Mouse (Mus musculus): Measurements from ENCODE around the gene Ubxn1.
"Not testable (repeated sequence)": the region's sequence is repeated elsewhere in the genome, so short reads cannot be mapped to it uniquely, and the experiment has no call there.

The Ubxn1 gene

DNA sequence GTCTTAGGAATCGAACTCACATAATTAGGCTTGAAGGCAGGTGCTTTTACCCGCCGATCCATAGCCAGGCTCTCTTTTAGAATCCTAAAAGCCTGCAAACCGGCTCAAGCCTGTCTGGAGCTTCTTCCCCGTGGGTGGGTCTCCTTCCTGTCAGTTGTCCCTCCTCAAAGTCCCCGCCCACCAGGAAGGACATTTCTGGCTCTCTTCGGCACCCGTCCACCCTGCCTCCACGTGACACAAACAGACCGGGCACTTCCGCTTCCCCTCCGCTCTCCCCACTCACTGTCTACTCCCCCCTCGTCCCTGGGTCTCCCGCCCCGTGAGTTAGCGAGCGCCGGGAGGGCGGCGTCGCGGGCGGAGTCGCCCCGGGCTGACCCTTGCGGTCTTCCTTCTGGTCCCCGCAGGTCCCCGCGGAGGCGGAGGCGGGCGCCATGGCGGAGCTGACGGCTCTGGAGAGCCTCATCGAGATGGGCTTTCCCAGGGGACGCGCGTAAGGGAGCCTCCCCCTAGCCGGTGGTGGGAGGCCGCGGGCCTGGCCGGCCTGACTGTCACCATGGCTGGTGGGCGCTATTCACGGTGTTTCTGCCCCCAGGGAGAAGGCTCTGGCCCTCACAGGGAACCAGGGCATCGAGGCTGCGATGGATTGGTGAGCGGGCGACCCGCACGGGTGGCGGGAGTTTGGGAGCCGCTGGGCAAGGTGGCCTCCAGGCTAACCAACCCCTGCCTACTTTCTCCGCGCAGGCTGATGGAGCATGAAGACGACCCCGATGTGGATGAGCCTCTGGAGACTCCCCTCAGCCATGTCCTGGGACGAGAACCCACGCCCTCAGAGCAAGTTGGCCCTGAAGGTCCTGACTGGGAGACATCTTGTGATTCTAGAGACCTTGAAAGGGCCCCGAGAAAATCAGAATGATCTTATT is at the start of gene Ubxn1:
Gene Ubxn1 (plus strand): TSS at position 230 of the 920 bp plus-strand sequence.
- peak; percentile 95 for DNase-seq

GRCm38 (mm10) chr19:8822696-8823095 is 48.6 kb upstream of the Ubxn1 start:
- DNase-seq: peak; percentile 63

GRCm38 (mm10) chr19:8829660-8830059 is 41.6 kb upstream of the Ubxn1 start, which contains the start of gene AC129217.1:
AC129217.1 (plus strand) TSS chr19:8829773.
- no peak for DNase-seq

DNA sequence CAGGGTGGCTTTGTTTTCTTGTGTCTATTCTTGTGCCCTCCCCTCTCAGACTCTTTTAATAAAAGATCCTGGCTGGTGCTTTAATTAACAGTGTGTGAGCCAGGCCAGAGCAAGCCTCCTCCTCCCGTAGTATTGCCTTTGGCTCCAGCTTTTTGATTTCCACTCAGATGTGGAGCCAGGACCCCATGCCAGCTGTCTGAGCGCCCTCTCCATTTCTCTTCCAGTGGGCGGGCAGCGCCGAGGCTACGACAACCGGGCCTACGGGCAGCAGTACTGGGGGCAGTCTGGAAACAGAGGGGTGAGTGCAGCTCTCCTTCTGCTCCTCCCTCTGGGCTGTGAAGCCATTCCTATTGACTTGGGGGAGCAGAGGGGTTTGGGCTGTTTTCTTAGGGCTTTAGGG is 40.6 kb upstream of the Ubxn1 start:
- no peak for DNase-seq

- DNase-seq: no peak
These were observed 40.0 kb upstream of the Ubxn1 start for GRCm38 (mm10) chr19:8831262-8831661.

GRCm38 (mm10) chr19:8832971-8833370 is 38.3 kb upstream of the Ubxn1 start:
- no peak for DNase-seq

DNA sequence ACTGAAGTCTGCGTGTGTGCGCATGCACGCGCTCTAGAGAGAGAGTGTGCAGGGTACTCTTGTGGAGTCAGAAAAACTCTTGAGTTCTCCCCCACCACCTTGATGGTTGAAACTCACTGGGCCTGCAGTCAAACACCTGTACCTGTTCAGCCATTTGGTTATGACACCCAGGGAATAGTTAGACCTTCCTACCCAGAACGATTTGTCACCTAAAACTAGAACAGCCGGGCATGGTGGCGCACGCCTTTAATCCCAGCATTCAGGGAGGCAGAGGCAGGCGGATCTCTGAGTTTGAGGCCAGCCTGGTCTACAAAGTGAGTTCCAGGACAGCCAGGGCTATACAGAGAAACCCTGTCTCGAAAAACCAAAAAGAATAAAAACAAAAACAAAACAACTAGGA is 35.0 kb upstream of the Ubxn1 start:
- not testable (repeated sequence) for DNase-seq

GRCm38 (mm10) chr19:8837251-8837791 is 34.0 kb upstream of the Ubxn1 start, which contains the start of gene Bscl2:
Bscl2 (plus strand) TSS chr19:8837467.
- peak; percentile 86 for DNase-seq

DNA sequence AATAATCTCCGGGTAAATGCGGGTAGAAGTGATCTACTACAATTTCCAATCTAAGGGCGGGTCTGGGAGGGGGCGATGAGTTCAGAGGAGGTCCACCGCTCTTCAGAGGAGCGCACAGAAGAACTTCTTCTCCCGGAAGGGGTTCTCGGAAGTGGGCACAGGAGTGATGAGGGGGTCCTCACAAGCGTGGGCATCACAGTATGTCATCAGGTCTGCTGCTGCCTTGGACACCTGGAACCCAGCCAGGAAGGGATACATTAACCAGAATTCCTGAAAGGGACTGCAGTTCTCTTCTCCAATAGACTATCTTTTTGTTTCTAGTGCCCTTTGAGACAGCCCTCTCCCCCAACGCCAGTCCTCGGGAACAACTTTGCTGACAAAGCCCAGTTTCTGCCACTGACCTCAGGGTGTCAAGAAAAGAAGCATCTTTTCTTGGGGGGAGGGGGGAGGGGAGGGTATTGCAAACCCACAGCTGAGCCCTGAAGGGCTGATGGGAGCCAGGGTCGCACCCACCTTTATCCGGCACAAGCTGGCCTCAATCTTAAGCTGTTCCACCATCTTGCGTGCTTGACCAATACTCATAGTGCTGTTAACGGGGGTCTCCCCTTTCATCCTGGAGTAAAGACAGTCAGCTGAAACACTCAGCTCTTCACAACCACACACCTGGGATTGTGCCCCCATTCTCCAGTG is 33.1 kb upstream of the Ubxn1 start:
- DNase-seq: peak; percentile 66

DNA sequence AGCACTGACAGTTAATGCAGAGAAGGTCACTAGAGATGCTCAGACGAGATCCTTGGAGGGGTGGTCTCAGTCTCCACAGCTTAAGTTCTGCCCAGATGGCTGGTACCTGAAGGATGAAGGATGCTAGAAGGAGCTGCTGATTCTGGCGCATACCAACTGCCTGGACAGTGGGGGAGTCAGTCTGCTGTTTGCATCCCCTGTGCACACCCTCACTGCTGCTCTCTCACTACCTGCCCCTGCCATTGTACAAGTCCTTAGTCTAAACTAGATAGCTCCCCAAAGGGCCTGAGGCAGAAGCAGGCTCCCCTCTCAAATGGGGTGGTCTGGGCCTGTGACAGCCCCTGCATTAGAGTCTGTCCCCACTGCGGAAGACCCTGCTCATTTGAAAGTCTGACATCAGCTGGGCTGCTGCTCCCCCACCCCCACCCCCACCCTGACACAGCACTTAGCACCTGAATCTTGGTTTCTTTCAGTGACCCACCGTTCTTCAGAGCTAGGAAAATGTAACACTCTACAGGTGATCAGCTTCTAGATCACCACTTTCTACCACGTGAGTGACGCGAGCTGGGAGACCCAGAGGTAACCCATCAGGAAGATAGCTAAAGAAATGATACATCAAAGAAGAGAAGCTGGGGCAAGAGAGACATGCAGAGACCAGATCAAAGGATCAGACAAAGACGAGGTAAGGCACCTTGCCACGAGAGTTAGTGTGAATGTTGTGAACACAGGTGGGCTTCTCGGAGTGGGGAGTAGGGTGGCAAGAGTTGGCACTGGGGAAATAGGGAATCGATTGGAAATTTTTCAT is 32.0 kb upstream of the Ubxn1 start, which contains the start of gene Gng3:
Gene Gng3 (minus strand): TSS at position 92 of the 805 bp plus-strand sequence.
- DNase-seq: peak; percentile 87

DNA sequence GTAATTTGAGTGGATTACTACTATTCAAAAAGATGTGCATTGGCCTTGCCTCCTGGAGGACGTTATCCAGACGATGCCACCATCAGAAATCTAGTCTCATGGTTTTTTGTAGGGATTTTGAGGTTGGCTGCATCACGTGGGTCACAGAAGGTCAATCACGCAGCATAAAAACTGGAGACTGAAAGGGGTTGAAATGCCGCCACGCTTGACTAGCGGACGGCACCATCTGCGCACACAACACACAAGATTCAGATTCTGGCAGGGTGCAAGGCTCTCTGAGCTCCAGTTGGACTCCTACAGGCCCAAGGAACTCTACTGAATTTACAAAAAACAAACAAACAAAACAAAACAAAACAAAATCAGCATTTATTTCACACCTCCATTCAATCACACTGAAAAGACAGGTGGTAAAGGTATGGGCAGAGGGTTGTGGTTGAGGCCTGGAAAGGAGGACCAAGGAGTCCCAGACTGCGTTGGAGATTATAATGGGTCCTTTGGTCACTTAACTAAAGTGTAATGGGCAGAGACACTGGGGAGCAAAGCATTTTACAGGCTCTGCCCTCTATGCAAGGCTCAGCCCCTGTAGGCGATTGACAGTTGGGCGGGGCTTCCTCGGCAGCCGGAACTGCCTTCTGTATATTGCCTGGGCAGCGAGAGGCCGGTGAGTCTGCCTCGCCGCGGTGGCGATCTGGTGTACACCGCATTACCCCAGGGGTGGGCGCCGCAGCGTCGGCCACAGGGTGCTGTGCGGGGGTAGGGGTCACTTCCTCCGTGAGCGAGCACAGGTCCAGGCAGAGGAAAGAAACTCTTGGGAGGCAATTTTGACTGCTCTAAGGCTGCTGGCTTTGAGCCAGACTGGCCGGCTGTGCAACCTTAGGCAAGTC is 31.1 kb upstream of the Ubxn1 start:
- DNase-seq: peak; percentile 81

DNA sequence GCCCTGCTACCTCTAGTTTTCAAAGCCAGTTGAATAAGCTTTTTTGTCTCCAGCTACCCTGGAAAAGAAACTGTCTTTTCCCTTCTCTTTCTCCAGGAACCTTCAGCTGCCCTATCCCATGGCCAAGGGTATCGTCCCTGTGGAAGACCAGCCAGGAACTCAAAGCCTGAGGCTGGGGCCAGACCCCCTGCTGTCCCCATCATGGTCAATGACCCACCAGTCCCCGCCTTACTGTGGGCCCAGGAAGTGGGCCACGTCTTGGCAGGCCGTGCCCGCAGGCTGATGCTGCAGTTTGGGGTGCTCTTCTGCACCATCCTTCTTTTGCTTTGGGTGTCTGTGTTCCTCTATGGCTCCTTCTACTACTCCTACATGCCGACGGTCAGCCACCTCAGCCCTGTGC is 30.3 kb upstream of the Ubxn1 start:
- peak; percentile 48 for DNase-seq

DNA sequence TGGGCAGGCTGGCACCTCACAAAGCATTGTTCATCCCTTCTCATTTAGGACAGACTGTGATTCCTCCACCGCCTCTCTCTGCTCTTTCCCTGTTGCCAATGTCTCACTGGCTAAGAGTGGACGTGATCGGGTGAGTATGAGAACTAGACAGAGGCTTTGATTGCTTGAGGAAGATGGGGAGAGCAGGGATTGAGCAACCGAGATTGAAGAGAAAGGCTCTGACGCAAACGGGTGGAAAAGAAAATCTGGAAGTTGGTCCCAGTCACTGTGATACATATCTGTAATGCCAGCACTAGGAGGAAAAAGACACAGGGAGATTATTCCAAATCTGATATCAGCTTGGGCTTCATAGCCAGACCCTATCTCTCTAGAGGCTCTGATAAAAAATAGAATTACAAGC is 28.3 kb upstream of the Ubxn1 start:
- no peak for DNase-seq

DNA sequence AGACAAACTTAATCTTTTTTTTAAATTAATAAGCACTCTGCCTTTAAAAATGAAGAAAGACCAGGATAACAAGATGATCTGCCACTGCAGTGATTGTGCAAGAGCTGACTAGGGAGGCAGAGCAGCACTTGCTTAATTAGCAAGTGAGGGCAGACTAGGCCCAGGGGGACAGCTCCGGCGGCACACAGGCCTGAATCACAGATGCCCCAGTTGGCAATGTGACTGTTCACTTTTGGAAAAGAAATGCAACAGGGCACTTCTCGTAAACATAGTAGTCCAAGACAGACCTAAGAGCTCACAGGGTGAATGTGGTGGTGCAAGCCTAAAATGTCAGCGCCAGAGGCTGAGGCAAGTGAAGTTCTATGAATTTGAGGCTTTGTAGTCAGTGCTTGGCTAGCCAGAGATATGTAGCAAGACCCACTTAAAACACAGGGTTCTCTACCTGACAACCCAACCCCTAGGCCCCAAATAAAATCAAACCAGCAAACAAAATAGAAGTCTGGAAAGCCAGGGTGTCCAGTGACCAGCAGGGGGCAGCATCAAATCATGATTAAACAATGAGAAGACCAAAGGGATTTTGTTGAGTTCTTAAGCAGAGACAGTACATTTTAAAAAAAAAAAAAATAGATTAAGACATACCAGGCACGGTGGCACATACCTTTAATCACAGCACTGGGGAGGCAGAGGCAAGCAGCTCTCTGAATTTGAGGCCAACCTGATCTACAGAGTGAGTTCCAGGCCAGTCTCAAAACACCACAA is 26.7 kb upstream of the Ubxn1 start:
- peak; percentile 78 for DNase-seq

- DNase-seq: no peak
These were observed 22.9 kb upstream of the Ubxn1 start for GRCm38 (mm10) chr19:8848356-8848755.

DNA sequence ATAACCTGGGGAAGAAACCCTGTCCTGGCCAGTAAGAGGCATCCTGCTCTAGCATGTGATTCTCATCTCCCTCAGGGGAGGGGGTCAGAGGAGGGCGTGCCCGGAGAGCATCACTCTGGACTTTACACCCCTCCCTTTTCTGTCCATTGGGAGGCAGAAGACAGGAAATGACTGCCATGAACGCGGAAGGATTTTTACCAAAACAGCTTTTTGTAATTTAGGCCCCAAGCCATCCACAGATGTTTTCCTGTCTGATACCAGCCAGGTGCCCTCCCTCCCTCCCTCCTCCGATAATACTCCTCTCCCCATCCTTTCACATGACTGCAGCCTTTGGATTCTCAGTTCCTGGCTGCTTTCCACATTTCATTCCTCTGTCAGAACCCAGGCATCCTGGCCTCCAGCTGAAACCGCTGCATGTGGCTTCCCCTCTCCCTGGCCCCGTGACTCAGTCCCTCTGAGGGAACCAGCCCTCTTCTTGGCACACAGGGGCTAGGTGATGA is 20.8 kb upstream of the Ubxn1 start, which contains the start of gene Lrrn4cl:
Gene Lrrn4cl (plus strand): TSS at position 367 of the 500 bp plus-strand sequence.
- DNase-seq: no peak

GRCm38 (mm10) chr19:8851639-8852038 is 19.7 kb upstream of the Ubxn1 start:
- DNase-seq: no peak

- DNase-seq: no peak
These were observed 18.9 kb upstream of the Ubxn1 start for GRCm38 (mm10) chr19:8852236-8852928.

- no peak for DNase-seq
These were observed 18.2 kb upstream of the Ubxn1 start for GRCm38 (mm10) chr19:8853117-8853516.

GRCm38 (mm10) chr19:8857689-8858088 is 13.6 kb upstream of the Ubxn1 start:
- no peak for DNase-seq

Measured in cerebellum, adult 8-10 months (tissue).